Mouse (Mus musculus) midbrain, embryonic 14.5 days (tissue): ENCODE measurements around the gene Olfr1311. TPM values are rescaled to one million over a fixed set of nuclear protein-coding genes. Genes with fewer than 3 reads are reported as not detected.
"Not testable (repeated sequence)": the region's sequence is repeated elsewhere in the genome, so short reads cannot be mapped to it uniquely, and the experiment has no call there.

Source experiments
- ATAC-seq: fragments of 200-750 bp; cut with Nextera tagmentation; 2 replicates; pipeline ENCODE4 v1.8.0; 2017; ENCODE audit warnings: moderate number of reproducible peaks, moderate library complexity; ENCODE audit not compliant: low FRiP score, low TSS enrichment
- DNase-seq: peaks from one replicate; pipeline ENCODE4 v3.0.0-alpha.2; 2015
- H3K27ac ChIP-seq: fragments of 300-500 bp; sonication (generic); replicated peaks from 2 replicates; pipeline ENCODE4 v1.5.1; 2014; ENCODE audit warnings: mild to moderate bottlenecking, low read depth, low read length, moderate library complexity
- H3K27me3 ChIP-seq: fragments of 300-500 bp; sonication (generic); 2 replicates; pipeline ENCODE4 v1.6.1; 2014; ENCODE audit warnings: low read length, control low read depth, mixed read lengths; ENCODE audit not compliant: control insufficient read depth, insufficient read depth
- H3K36me3 ChIP-seq: fragments of 300-500 bp; sonication (generic); 2 replicates; pipeline ENCODE4 v1.6.1; 2014; ENCODE audit warnings: low read length, control low read depth; ENCODE audit not compliant: control insufficient read depth, insufficient read depth
- H3K4me1 ChIP-seq: fragments of 300-500 bp; sonication (generic); 2 replicates; pipeline ENCODE4 v1.6.1; 2014; ENCODE audit warnings: mild to moderate bottlenecking, antibody characterized with exemption, low read length, control low read depth; ENCODE audit not compliant: control insufficient read depth, insufficient read depth
- H3K4me2 ChIP-seq: fragments of 300-500 bp; sonication (generic); 2 replicates; pipeline ENCODE4 v1.6.1; 2014; ENCODE audit warnings: mild to moderate bottlenecking, low read length, moderate library complexity
- H3K4me3 ChIP-seq: fragments of 300-500 bp; sonication (generic); replicated peaks from 2 replicates; pipeline ENCODE4 v1.5.1; 2014; ENCODE audit warnings: low read depth, low read length
- H3K9ac ChIP-seq: fragments of 300-500 bp; sonication (generic); replicated peaks from 2 replicates; pipeline ENCODE4 v1.6.1; 2014; ENCODE audit warnings: mild to moderate bottlenecking, low read length, moderate library complexity
- H3K9me3 ChIP-seq: fragments of 300-500 bp; sonication (generic); 2 replicates; pipeline ENCODE4 v1.6.1; 2016; ENCODE audit warnings: low read length, control low read depth, mixed read lengths; ENCODE audit not compliant: control insufficient read depth
- WGBS: fragments of 180-500 bp; shearing (Covaris S2); extraction: QIAGEN DNeasy Blood & Tissue Kit; methylation state at CpG from one replicate; pipeline ENCODE4 v1.1.7; 2014; 5-methylcytosine and 5-hydroxymethylcytosine counted together
- polyA plus RNA-seq: library from polyadenylated mRNA; unstranded; fragments of >200 nt; fragmentation: Nextera tagmentation; extraction: Ambion mirVana; gene quantifications from 2 replicates; pipeline ENCODE4 v1.2.1, GENCODE M21; 2014

Gene Olfr1311
- polyA plus RNA-seq = not detected in 2 replicates

- Histone ChIP-seq H3K27me3 (no peaks in the 10 kb centered on the region), H3K9me3 (no peaks in the 10 kb centered on the region), H3K36me3 (no peaks in the 10 kb centered on the region), H3K4me3 (no peak within 1 kb of the TSS), H3K4me2 (no peak within 1 kb of the TSS), H3K4me1 (no peaks in the 10 kb centered on the region), H3K9ac (no peak within 1 kb of the TSS), H3K27ac (no peak within 1 kb of the TSS)
- WGBS = 91% methylated on average over 2 of the region's 2 CpGs
- ATAC-seq (no peak), DNase-seq (no peak)
These were observed at the start of gene Olfr1311 for GRCm38 (mm10) chr2:112024312-112024711. Olfr1311 (minus strand) TSS chr2:112024412.

GRCm38 (mm10) chr2:112050138-112050537 lies 25.9 kb upstream of the Olfr1311 start, which contains the start of gene Olfr1312:
Olfr1312 (minus strand) TSS chr2:112050238.
- Histone ChIP-seq H3K4me1 (no peaks in the 10 kb centered on the region), H3K36me3 (no peaks in the 10 kb centered on the region), H3K9me3 (no peaks in the 10 kb centered on the region), H3K9ac (no peak within 1 kb of the TSS), H3K4me3 (no peak within 1 kb of the TSS), H3K27ac (no peak within 1 kb of the TSS), H3K27me3 (no peaks in the 10 kb centered on the region), H3K4me2 (no peak within 1 kb of the TSS)
- WGBS = 35% methylated on average over 1 of the region's 1 CpGs
- DNase-seq (no peak), ATAC-seq (no peak)

GRCm38 (mm10) chr2:112026971-112027370 lies 2.8 kb upstream of the Olfr1311 start:
- H3K36me3 ChIP-seq, H3K4me3 ChIP-seq, H3K9ac ChIP-seq, H3K9me3 ChIP-seq, H3K4me1 ChIP-seq, H3K27me3 ChIP-seq, H3K27ac ChIP-seq, DNase-seq, H3K4me2 ChIP-seq, ATAC-seq: not testable (repeated sequence)
- WGBS = 50% methylated on average over 6 of the region's 6 CpGs

GRCm38 (mm10) chr2:112014900-112015299 lies 9.3 kb downstream of the Olfr1311 start:
- H3K4me1 ChIP-seq = no peaks in the 10 kb centered on the region
- no peak overlapping the region for H3K27ac ChIP-seq
- ATAC-seq (no peak), DNase-seq (no peak)
- H3K4me3 ChIP-seq = no peak overlapping the region
- H3K36me3 ChIP-seq = no peaks in the 10 kb centered on the region
- WGBS = 94% methylated on average over 3 of the region's 3 CpGs
- no peaks in the 10 kb centered on the region for H3K27me3 ChIP-seq
- H3K9me3 ChIP-seq = no peaks in the 10 kb centered on the region
- no peak overlapping the region for H3K9ac ChIP-seq
- no peak overlapping the region for H3K4me2 ChIP-seq

- Histone ChIP-seq H3K9ac (no peak within 1 kb of the TSS), H3K4me1 (no peaks in the 10 kb centered on the region), H3K36me3 (no peaks in the 10 kb centered on the region), H3K27me3 (no peaks in the 10 kb centered on the region), H3K4me3 (no peak within 1 kb of the TSS), H3K27ac (no peak within 1 kb of the TSS), H3K9me3 (no peaks in the 10 kb centered on the region), H3K4me2 (no peak within 1 kb of the TSS)
- ATAC-seq = no peak
- DNase-seq = no peak
These were observed 11.6 kb downstream of the Olfr1311 start, which contains the start of gene Olfr1310 for GRCm38 (mm10) chr2:112012608-112013007. Olfr1310 (minus strand) TSS chr2:112012708.

- ATAC-seq = no peak
- H3K36me3 ChIP-seq = no peaks in the 10 kb centered on the region
- no peak within 1 kb of the TSS for H3K4me2 ChIP-seq
- H3K27ac ChIP-seq = no peak within 1 kb of the TSS
- no peaks in the 10 kb centered on the region for H3K9me3 ChIP-seq
- no peaks in the 10 kb centered on the region for H3K4me1 ChIP-seq
- no peak within 1 kb of the TSS for H3K4me3 ChIP-seq
- whole genome bisulfite sequencing = 67% methylated on average over 1 of the region's 1 CpGs
- no peak for DNase-seq
- no peaks in the 10 kb centered on the region for H3K27me3 ChIP-seq
- H3K9ac ChIP-seq = no peak within 1 kb of the TSS
These were observed 34.0 kb downstream of the Olfr1311 start, which contains the start of gene Olfr1309 for GRCm38 (mm10) chr2:111990181-111990580. Olfr1309 (minus strand) TSS chr2:111990281.

Other genes starting within 250 kb of the Olfr1311 start
- gene Olfr1302, start 247.0 kb downstream of the Olfr1311 start, polyA plus RNA-seq = not detected in 2 replicates
- not detected in 2 replicates for gene Olfr1303, start 204.1 kb downstream of the Olfr1311 start, polyA plus RNA-seq
- not detected in 2 replicates for gene Olfr1305, start 147.3 kb downstream of the Olfr1311 start, polyA plus RNA-seq
- not detected in 2 replicates for gene Olfr1306, start 108.1 kb downstream of the Olfr1311 start, polyA plus RNA-seq
- 0.01 TPM in 1 of 2 replicates, not detected in the other for gene Olfr1307, start 75.0 kb downstream of the Olfr1311 start, polyA plus RNA-seq
- gene Olfr1308, start 59.5 kb downstream of the Olfr1311 start, polyA plus RNA-seq = not detected in 2 replicates
- gene Olfr1309, start 34.1 kb downstream of the Olfr1311 start, polyA plus RNA-seq = not detected in 2 replicates
- gene Olfr1310, start 11.7 kb downstream of the Olfr1311 start, polyA plus RNA-seq = 0.22 TPM in 1 of 2 replicates, not detected in the other
- gene Olfr1312, start 25.8 kb upstream of the Olfr1311 start, polyA plus RNA-seq = not detected in 2 replicates
- not detected in 2 replicates for gene Olfr1313, start 53.4 kb upstream of the Olfr1311 start, polyA plus RNA-seq
- not detected in 2 replicates for gene Olfr1314, start 72.4 kb upstream of the Olfr1311 start, polyA plus RNA-seq
- not detected in 2 replicates for gene Olfr1315-ps1, start 91.0 kb upstream of the Olfr1311 start, polyA plus RNA-seq
- gene Olfr1316, start 110.6 kb upstream of the Olfr1311 start, polyA plus RNA-seq = not detected in 2 replicates
- not detected in 2 replicates for gene Olfr1317, start 115.9 kb upstream of the Olfr1311 start, polyA plus RNA-seq
- gene Olfr1318, start 129.8 kb upstream of the Olfr1311 start, polyA plus RNA-seq = not detected in 2 replicates
- 13.9 and 18.7 TPM in 2 replicates for gene Lpcat4, start 215.1 kb upstream of the Olfr1311 start, polyA plus RNA-seq
- gene Nutm1, start 234.9 kb upstream of the Olfr1311 start, polyA plus RNA-seq = 0.05 TPM in 1 of 2 replicates, not detected in the other
- 136 and 182 TPM in 2 replicates for gene Nop10, start 237.5 kb upstream of the Olfr1311 start, polyA plus RNA-seq
- 18.6 and 25.9 TPM in 2 replicates for gene Slc12a6, start 241.4 kb upstream of the Olfr1311 start, polyA plus RNA-seq
- gene Gm21985, start 241.9 kb upstream of the Olfr1311 start, polyA plus RNA-seq = not detected in 2 replicates